Mouse (Mus musculus) bone marrow, adult 2 months (tissue): ENCODE data around the gene Rpp14. TPM values are rescaled to one million over a fixed set of nuclear protein-coding genes. Genes with fewer than 3 reads are reported as not detected.

ENCODE experiments used
- H3K27ac ChIP-seq: fragments of 200-500 bp; 2 replicates; pipeline ENCODE4 v1.5.1; 2012; ENCODE audit warnings: low read depth, mild to moderate bottlenecking, control low read depth, inconsistent platforms, low read length; ENCODE audit not compliant: control insufficient read depth, poor library complexity, insufficient read depth
- H3K4me1 ChIP-seq: fragments of 200-500 bp; 2 replicates; pipeline ENCODE4 v1.6.1; 2011; ENCODE audit warnings: low read length; ENCODE audit not compliant: control insufficient read depth, insufficient read depth
- H3K4me3 ChIP-seq: fragments of 200-500 bp; replicated peaks from 2 replicates; pipeline ENCODE3; 2011; ENCODE audit warnings: mild to moderate bottlenecking, low read depth, low read length, control low read depth; ENCODE audit not compliant: control insufficient read depth
- CTCF ChIP-seq: fragments of 200-500 bp; IDR thresholded peaks from 2 replicates; pipeline ENCODE4 v1.5.1; 2011; ENCODE audit warnings: low read length, control low read depth; ENCODE audit not compliant: control insufficient read depth, insufficient read depth
- POLR2A ChIP-seq: fragments of 200-500 bp; IDR thresholded peaks from 2 replicates; pipeline ENCODE4 v1.6.1; 2011; ENCODE audit warnings: low read depth, mild to moderate bottlenecking, control low read depth, low read length, borderline replicate concordance; ENCODE audit not compliant: control insufficient read depth
- WGBS: fragments of 180-500 bp; shearing (Covaris S2); methylation state at CpG from one replicate; pipeline ENCODE4 v1.1.7; 2018; 5-methylcytosine and 5-hydroxymethylcytosine counted together
- polyA plus RNA-seq: library from polyadenylated mRNA; stranded (reverse); fragments of >200 nt; gene quantifications from 2 replicates; pipeline ENCODE4 v1.2.4, GENCODE M21; 2011; ENCODE audit warnings: low replicate concordance; ENCODE audit not compliant: missing spikeins, insufficient read depth, insufficient read length

The Rpp14 gene
- polyA plus RNA-seq, 1 experiment: 20.7 TPM

GRCm38 (mm10) chr14:8049334-8049733, 30.8 kb upstream of the Rpp14 start:
- Histone ChIP-seq H3K27ac (no peak overlapping the region), H3K4me3 (no peak overlapping the region), H3K4me1 (no peaks in the 10 kb centered on the region)
- TF ChIP-seq CTCF (no peak), POLR2A (no peak)
- WGBS: 76% methylated on average over 10 of the region's 10 CpGs

GRCm38 (mm10) chr14:8051869-8052268, 28.3 kb upstream of the Rpp14 start:
- Histone ChIP-seq H3K4me1 (no peaks in the 10 kb centered on the region), H3K4me3 (no peak overlapping the region), H3K27ac (no peak overlapping the region)
- no peak for TF ChIP-seq CTCF
- TF ChIP-seq POLR2A: no peak
- WGBS: 90% methylated on average over 2 of the region's 2 CpGs

GRCm38 (mm10) chr14:8052661-8053060, 27.5 kb upstream of the Rpp14 start:
- Histone ChIP-seq H3K4me3 (no peak overlapping the region), H3K27ac (no peak overlapping the region), H3K4me1 (no peaks in the 10 kb centered on the region)
- 95% methylated on average over 7 of the region's 7 CpGs for WGBS
- TF ChIP-seq CTCF (no peak), POLR2A (no peak)

GRCm38 (mm10) chr14:8054310-8055102, 25.7 kb upstream of the Rpp14 start:
- Histone ChIP-seq H3K27ac (no peak overlapping the region), H3K4me3 (no peak overlapping the region), H3K4me1 (no peaks in the 10 kb centered on the region)
- 84% methylated on average over 17 of the region's 17 CpGs for WGBS
- TF ChIP-seq CTCF: no peak
- no peak for TF ChIP-seq POLR2A

- no peak overlapping the region for H3K4me3 ChIP-seq
- no peak overlapping the region for H3K27ac ChIP-seq
- WGBS: 82% methylated on average over 5 of the region's 5 CpGs
- TF ChIP-seq CTCF (no peak), POLR2A (no peak)
- H3K4me1 ChIP-seq: no peaks in the 10 kb centered on the region
Observed at GRCm38 (mm10) chr14:8056076-8056475, 24.1 kb upstream of the Rpp14 start.

GRCm38 (mm10) chr14:8059938-8060337, 20.2 kb upstream of the Rpp14 start:
- WGBS: 90% methylated on average over 7 of the region's 7 CpGs
- no peak for TF ChIP-seq POLR2A
- no peak for TF ChIP-seq CTCF
- H3K27ac ChIP-seq: no peak overlapping the region
- no peak overlapping the region for H3K4me3 ChIP-seq
- H3K4me1 ChIP-seq: no peaks in the 10 kb centered on the region

- Histone ChIP-seq H3K4me3 (no peak overlapping the region), H3K4me1 (no peaks in the 10 kb centered on the region), H3K27ac (no peak overlapping the region)
- whole genome bisulfite sequencing: 39% methylated on average over 3 of the region's 3 CpGs
- TF ChIP-seq CTCF: no peak
Observed at GRCm38 (mm10) chr14:8062076-8062475, 18.1 kb upstream of the Rpp14 start.

- WGBS: 73% methylated on average over 3 of the region's 3 CpGs
- Histone ChIP-seq H3K4me3 (no peak overlapping the region), H3K27ac (no peak overlapping the region), H3K4me1 (no peaks in the 10 kb centered on the region)
- TF ChIP-seq POLR2A (no peak), CTCF (no peak)
Observed at GRCm38 (mm10) chr14:8062537-8063301, 17.4 kb upstream of the Rpp14 start.
